Mouse (Mus musculus): ENCODE measurements around the gene Tex28. TPM values are rescaled to one million over a fixed set of nuclear protein-coding genes. Genes with fewer than 3 reads are reported as not detected.
"Not testable (repeated sequence)": the region's sequence is repeated elsewhere in the genome, so short reads cannot be mapped to it uniquely, and the experiment has no call there.

Tex28 gene
- not detected in 2 replicates for polyA plus RNA-seq (2012; rRNA removed)

GRCm38 (mm10) chrX:74167738-74168137 lies at the start of gene Tex28:
Gene Tex28 (minus strand): TSS chrX:74167838.
- no peak within 1 kb of the TSS for H3K4me3 ChIP-seq (replicated peaks; ENCODE audit: extremely low read depth, low read depth, low read length)
- H3K4me1 ChIP-seq (ENCODE audit: control insufficient read depth, insufficient read depth, low read length): no peaks in the 10 kb centered on the region
- WGBS: 95% methylated on average over 1 of the region's 1 CpGs
- no peak for DNase-seq
- no peak for TF ChIP-seq CTCF (IDR thresholded peaks at IDR 0.05; ENCODE audit: insufficient read depth, low read length)
- no peak for TF ChIP-seq POLR2A (IDR thresholded peaks at IDR 0.05; ENCODE audit: borderline replicate concordance, extremely low read depth, low read depth, low read length)

GRCm38 (mm10) chrX:74203556-74203955 lies 35.9 kb upstream of the Tex28 start:
- TF ChIP-seq CTCF (IDR thresholded peaks at IDR 0.05; ENCODE audit: insufficient read depth, low read length) (no peak), POLR2A (IDR thresholded peaks at IDR 0.05; ENCODE audit: borderline replicate concordance, extremely low read depth, low read depth, low read length) (no peak)
- no peaks in the 10 kb centered on the region for H3K4me1 ChIP-seq (ENCODE audit: control insufficient read depth, insufficient read depth, low read length)
- no peak overlapping the region for H3K4me3 ChIP-seq (replicated peaks; ENCODE audit: extremely low read depth, low read depth, low read length)
- 75% methylated on average over 2 of the region's 2 CpGs for WGBS
- no peak for DNase-seq

GRCm38 (mm10) chrX:74176959-74177358 lies 9.3 kb upstream of the Tex28 start, which contains the start of gene Tktl1:
Gene Tktl1 (plus strand): TSS chrX:74177259.
- no peak within 1 kb of the TSS for H3K4me3 ChIP-seq (replicated peaks; ENCODE audit: extremely low read depth, low read depth, low read length)
- TF ChIP-seq POLR2A (IDR thresholded peaks at IDR 0.05; ENCODE audit: borderline replicate concordance, extremely low read depth, low read depth, low read length) (no peak), CTCF (IDR thresholded peaks at IDR 0.05; ENCODE audit: insufficient read depth, low read length) (no peak)
- H3K4me1 ChIP-seq (ENCODE audit: control insufficient read depth, insufficient read depth, low read length): no peaks in the 10 kb centered on the region
- no peak for DNase-seq
- 84% methylated on average over 17 of the region's 17 CpGs for WGBS

- H3K4me3 ChIP-seq (replicated peaks; ENCODE audit: extremely low read depth, low read depth, low read length); DNase-seq; H3K4me1 ChIP-seq (ENCODE audit: control insufficient read depth, insufficient read depth, low read length): not testable (repeated sequence)
- WGBS: 29% methylated on average over 1 of the region's 1 CpGs
Measured at GRCm38 (mm10) chrX:74135263-74135662, 32.4 kb downstream of the Tex28 start, which contains the start of gene Mecp2. Gene Mecp2 (minus strand): TSS chrX:74135363.

- no peak within 1 kb of the TSS for H3K4me3 ChIP-seq (replicated peaks; ENCODE audit: extremely low read depth, low read depth, low read length)
- TF ChIP-seq CTCF (IDR thresholded peaks at IDR 0.05; ENCODE audit: insufficient read depth, low read length): no peak
- no peak for TF ChIP-seq POLR2A (IDR thresholded peaks at IDR 0.05; ENCODE audit: borderline replicate concordance, extremely low read depth, low read depth, low read length)
- no peaks in the 10 kb centered on the region for H3K4me1 ChIP-seq (ENCODE audit: control insufficient read depth, insufficient read depth, low read length)
- no peak for DNase-seq
Measured at GRCm38 (mm10) chrX:74127164-74127563, 40.5 kb downstream of the Tex28 start, which contains the start of gene Opn1mw. Gene Opn1mw (plus strand): TSS chrX:74127464.

- H3K4me3 ChIP-seq (replicated peaks; ENCODE audit: extremely low read depth, low read depth, low read length): no peak overlapping the region
- WGBS: 48% methylated on average over 2 of the region's 2 CpGs
- TF ChIP-seq CTCF (IDR thresholded peaks at IDR 0.05; ENCODE audit: insufficient read depth, low read length) (no peak), POLR2A (IDR thresholded peaks at IDR 0.05; ENCODE audit: borderline replicate concordance, extremely low read depth, low read depth, low read length) (no peak)
- H3K4me1 ChIP-seq (ENCODE audit: control insufficient read depth, insufficient read depth, low read length): no peaks in the 10 kb centered on the region
- peak; percentile 15 for DNase-seq
Measured at GRCm38 (mm10) chrX:74124975-74125374, 42.7 kb downstream of the Tex28 start.

- WGBS: 31% methylated on average over 10 of the region's 10 CpGs
- peak; percentile 42 for DNase-seq
Measured at GRCm38 (mm10) chrX:74115511-74115910, 52.1 kb downstream of the Tex28 start.

GRCm38 (mm10) chrX:74114036-74114435 lies 53.6 kb downstream of the Tex28 start:
- no peak for TF ChIP-seq CTCF (IDR thresholded peaks at IDR 0.05; ENCODE audit: insufficient read depth, low read length)
- no peak for TF ChIP-seq POLR2A (IDR thresholded peaks at IDR 0.05; ENCODE audit: borderline replicate concordance, extremely low read depth, low read depth, low read length)

More at GRCm38 (mm10) chrX:74115511-74115910, 52.1 kb downstream of the Tex28 start:
- Histone ChIP-seq H3K4me1 (ENCODE audit: control insufficient read depth, insufficient read depth, low read length) (no peaks in the 10 kb centered on the region), H3K4me3 (replicated peaks; ENCODE audit: extremely low read depth, low read depth, low read length) (peak overlapping the region; percentile 74)
- TF ChIP-seq CTCF (IDR thresholded peaks at IDR 0.05; ENCODE audit: insufficient read depth, low read length): peak; percentile 49
- no peak for TF ChIP-seq POLR2A (IDR thresholded peaks at IDR 0.05; ENCODE audit: borderline replicate concordance, extremely low read depth, low read depth, low read length)

GRCm38 (mm10) chrX:74108747-74109146 lies 58.9 kb downstream of the Tex28 start:
- no peaks in the 10 kb centered on the region for H3K4me1 ChIP-seq (ENCODE audit: control insufficient read depth, insufficient read depth, low read length)
- 41% methylated on average over 3 of the region's 3 CpGs for WGBS
- H3K4me3 ChIP-seq (replicated peaks; ENCODE audit: extremely low read depth, low read depth, low read length): no peak overlapping the region
- DNase-seq: no peak
- TF ChIP-seq CTCF (IDR thresholded peaks at IDR 0.05; ENCODE audit: insufficient read depth, low read length): no peak
- TF ChIP-seq POLR2A (IDR thresholded peaks at IDR 0.05; ENCODE audit: borderline replicate concordance, extremely low read depth, low read depth, low read length): no peak

More at GRCm38 (mm10) chrX:74114036-74114435, 53.6 kb downstream of the Tex28 start:
- H3K4me1 ChIP-seq (ENCODE audit: control insufficient read depth, insufficient read depth, low read length): no peaks in the 10 kb centered on the region
- no peak for DNase-seq
- no peak overlapping the region for H3K4me3 ChIP-seq (replicated peaks; ENCODE audit: extremely low read depth, low read depth, low read length)

- 35% methylated on average over 2 of the region's 2 CpGs for WGBS
- TF ChIP-seq CTCF (IDR thresholded peaks at IDR 0.05; ENCODE audit: insufficient read depth, low read length) (no peak), POLR2A (IDR thresholded peaks at IDR 0.05; ENCODE audit: borderline replicate concordance, extremely low read depth, low read depth, low read length) (no peak)
- no peak for DNase-seq
Measured at GRCm38 (mm10) chrX:74105916-74106315, 61.7 kb downstream of the Tex28 start.

More at GRCm38 (mm10) chrX:74105916-74106315, 61.7 kb downstream of the Tex28 start:
- no peak overlapping the region for H3K4me3 ChIP-seq (replicated peaks; ENCODE audit: extremely low read depth, low read depth, low read length)
- H3K4me1 ChIP-seq (ENCODE audit: control insufficient read depth, insufficient read depth, low read length): no peaks in the 10 kb centered on the region

Measured in lung, adult 2 months (tissue).